Mouse (Mus musculus): ENCODE data around the gene Pknox1. TPM values are rescaled to one million over a fixed set of nuclear protein-coding genes. Genes with fewer than 3 reads are reported as not detected.
"Not testable (repeated sequence)": the region's sequence is repeated elsewhere in the genome, so short reads cannot be mapped to it uniquely, and the experiment has no call there.

Pknox1 gene
- total RNA-seq, 2 experiments from 2014 or later, result 13.1 to 17.8 TPM

DNA sequence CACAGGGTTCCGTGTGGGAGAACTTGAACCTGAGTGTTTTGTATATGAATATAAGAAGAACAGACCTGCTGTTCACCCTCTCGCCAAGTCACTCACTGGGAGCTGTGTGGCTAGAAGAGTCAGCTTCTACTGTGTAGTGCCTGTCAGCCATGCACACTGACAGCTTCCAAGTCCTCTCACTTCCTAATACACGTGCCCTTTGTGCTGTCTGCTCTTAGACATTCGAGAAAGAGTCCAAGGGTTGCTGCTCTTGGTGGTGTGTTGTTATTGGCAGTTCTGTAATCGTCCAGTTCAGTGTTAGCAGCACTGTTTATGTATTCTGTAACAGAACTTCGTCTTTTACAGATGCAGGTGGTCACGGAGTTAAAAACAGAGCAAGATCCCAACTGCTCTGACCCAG is 23.6 kb downstream of the Pknox1 start:
- no peak for DNase-seq (ENCODE audit: low spot score in 2 of 2)
- intact Hi-C loops (cut with DNase I), result no loop called here

DNA sequence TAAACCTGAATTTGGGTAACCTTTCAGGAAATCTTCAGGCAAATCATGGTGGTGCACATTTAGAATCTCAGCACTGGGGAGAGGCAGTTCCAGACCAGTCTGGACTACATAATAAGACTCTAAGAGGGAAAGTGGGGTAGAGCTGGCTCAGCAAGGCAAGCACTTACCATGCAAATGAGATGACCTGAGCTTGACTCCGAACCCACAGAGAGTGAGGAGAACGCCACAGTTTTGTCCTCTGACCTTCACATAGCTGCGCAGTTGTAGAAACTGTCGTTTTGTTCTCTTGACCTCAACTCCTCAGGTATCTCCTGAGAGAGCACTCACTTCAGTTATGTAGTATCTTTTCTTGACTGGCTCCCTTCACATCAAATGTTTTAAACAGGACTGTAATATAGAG is 24.2 kb downstream of the Pknox1 start:
- intact Hi-C loops (cut with DNase I), result no loop called here
- no peak for DNase-seq (ENCODE audit: low spot score in 2 of 2)

GRCm38 (mm10) chr17:31590846-31591245 is 26.3 kb downstream of the Pknox1 start:
- intact Hi-C loops (cut with DNase I), result no loop called here
- DNase-seq (ENCODE audit: low spot score in 2 of 2), result no peak

DNA sequence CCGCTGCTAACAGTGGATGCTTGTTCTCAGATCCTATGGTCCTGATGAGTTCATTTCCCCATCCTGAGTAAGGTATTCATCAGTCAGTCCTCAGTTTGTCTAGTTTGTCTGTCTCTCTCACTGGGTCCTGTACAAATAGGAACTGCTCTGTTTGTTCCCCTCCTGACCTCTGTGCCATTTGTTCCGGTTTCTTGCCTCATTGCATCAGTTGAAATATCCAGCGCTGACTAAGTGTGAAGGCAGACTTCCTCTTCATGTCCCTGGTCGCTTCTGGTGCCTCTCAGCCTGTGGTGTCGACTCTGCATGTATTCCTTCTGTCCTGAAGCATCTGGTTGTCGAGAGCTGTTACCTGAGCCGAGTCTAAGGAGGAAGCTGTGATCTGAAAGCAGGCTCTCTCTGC is 30.1 kb downstream of the Pknox1 start:
- intact Hi-C loops (cut with DNase I), result no loop called here
- DNase-seq (ENCODE audit: low spot score in 2 of 2), result no peak

- intact Hi-C loops (cut with DNase I), result no loop called here
- no peak for DNase-seq (ENCODE audit: low spot score in 2 of 2)
Measured at GRCm38 (mm10) chr17:31595077-31595476, 30.5 kb downstream of the Pknox1 start.

DNA sequence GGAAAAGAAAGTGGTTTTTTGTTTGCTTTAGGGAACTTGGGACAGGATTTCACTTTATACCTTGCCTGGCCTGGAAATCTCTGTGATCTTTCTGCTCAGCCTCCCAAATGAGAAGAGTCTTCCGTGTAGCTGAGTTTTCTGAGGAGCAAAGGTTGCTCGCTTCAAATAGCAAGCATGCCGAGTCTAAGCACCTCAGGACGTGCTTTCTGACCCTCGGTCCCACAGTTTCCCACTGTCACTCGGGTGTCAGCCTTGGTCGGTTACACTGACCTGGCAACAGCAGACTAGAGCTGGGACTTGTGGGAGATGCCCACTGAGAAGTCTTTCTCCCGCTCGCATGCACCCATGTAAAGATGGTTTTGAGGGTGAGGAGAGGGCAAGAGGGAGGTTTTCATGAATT is 33.4 kb downstream of the Pknox1 start:
- DNase-seq (ENCODE audit: low spot score in 2 of 2), result no peak
- intact Hi-C loops (cut with DNase I), result no loop called here

DNA sequence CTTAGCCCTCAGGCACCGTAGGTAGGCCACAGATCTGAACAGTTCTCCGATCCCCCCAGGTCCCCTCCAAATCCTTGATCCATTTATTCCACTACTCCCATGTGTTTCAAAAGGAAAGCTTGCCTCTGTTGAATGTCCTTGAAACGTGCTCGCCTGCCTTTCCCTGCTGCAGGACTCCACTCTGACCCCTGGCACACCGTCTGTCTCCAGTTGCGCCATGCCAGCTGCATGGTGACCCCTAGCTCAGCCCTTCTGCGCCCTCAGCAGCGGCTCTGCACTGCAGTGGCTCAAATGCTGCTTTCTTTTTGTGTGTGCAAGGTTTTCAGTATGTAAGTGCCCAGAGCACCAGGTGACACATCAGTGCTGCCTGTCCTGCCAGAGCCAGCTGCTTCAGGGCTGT is 34.1 kb downstream of the Pknox1 start:
- intact Hi-C loops (cut with DNase I), result no loop called here
- no peak for DNase-seq (ENCODE audit: low spot score in 2 of 2)

DNA sequence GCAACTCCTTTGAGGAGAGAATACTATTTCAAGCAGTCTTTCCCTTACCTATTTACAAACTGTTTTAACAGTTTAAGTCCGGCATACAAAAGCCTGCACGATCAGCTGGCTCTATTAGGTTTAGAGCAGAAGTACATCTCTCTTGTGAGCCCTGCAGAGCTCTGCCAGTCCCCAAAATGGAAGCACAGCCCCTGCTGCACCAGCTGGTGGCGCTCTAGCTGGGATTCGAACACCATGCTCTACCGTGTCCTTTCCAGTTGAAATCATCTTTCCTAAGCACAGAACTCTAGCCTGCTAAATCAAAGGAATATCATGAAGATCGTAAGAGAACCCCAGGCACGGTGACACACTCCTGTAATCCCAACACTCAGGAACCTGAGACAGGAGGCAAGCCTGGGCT is 41.9 kb downstream of the Pknox1 start:
- DNase-seq (ENCODE audit: low spot score in 2 of 2), result no peak
- intact Hi-C loops (cut with DNase I), result no loop called here

DNA sequence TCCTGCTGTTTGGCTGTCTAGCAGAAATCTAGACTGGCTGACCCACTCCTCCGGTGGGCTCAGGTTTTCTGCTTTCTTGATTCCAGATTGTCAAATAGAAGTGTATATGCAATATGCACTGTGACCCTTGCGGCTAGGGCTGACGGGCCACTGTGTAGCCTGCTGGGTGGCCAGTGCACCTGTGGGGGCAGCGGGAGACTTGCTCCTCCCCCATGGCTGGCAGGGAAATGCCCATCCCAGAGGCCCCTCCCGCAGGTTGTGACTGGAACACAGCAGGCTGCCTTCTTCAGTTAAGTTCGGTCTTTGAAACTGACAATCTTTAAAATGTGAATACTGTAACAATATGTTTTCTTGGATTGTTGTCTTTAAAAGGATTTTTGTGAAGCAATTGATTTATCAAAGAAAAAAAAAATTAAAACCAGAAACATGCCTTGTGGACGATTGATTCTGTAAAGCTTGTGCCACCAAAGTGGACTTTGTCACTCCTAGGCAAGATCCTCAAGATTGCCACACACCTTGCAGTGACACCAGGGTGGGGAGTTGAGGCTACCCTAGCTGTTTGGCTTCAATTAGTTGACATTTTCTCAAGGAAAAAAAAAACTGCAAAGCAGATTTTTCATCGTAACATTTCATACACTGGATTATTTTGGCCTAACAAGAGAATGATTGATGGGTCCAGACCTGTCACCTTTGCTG is 42.9 kb downstream of the Pknox1 start:
- intact Hi-C loops (cut with DNase I), result no loop called here
- no peak for DNase-seq (ENCODE audit: low spot score in 2 of 2)

GRCm38 (mm10) chr17:31609173-31609572 is 44.6 kb downstream of the Pknox1 start:
- DNase-seq (ENCODE audit: low spot score in 2 of 2); intact Hi-C loops (cut with DNase I): not testable (repeated sequence)

DNA sequence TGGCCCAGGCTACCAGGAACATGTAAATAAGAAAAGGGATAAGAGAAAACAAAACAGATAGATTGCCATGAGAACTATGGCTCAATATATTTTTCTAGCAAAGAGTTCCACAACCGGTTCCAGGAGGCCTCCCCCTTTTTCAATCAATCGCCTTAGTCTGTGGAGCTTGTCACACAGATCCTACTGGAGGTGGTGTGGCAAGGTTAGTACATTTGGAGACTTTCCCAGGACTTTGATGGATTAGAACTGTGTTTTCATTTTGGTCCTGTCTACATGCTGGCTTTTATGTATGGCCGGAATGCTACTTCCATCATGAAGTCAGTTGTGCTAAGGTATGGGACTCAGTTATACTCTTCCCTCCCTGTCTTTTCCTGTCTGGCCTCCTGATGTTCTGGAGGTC is 45.4 kb downstream of the Pknox1 start:
- no peak for DNase-seq (ENCODE audit: low spot score in 2 of 2)

GRCm38 (mm10) chr17:31613086-31613755 is 48.7 kb downstream of the Pknox1 start:
- DNase-seq (ENCODE audit: low spot score in 2 of 2), result no peak
- intact Hi-C loops (cut with DNase I), result no loop called here

More for the DNA sequence above, 45.4 kb downstream of the Pknox1 start:
- intact Hi-C loops (cut with DNase I), result no loop called here

DNA sequence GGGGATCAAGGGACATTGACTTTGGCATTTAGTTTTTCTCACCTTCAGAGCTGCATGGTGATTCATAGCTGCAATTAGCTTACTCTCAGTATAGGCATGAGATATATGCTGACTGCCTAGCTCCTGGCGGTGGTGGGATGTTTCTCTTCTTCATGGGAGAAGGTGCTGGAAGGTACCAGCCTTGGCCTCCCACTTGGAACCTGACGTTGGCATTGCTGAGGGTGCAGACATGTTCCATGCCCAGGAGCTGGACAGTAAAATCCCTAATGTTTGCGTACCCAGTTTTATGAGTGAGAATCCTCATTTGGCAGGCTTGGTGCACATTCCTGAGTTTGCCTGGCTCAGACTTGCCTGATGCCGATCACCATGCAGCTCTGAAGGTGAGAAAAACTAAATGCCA is 58.6 kb downstream of the Pknox1 start:
- intact Hi-C loops (cut with DNase I), result no loop called here
- no peak for DNase-seq (ENCODE audit: low spot score in 2 of 2)

- no peak for DNase-seq (ENCODE audit: low spot score in 2 of 2)
- intact Hi-C loops (cut with DNase I), result no loop called here
Measured at GRCm38 (mm10) chr17:31627961-31628360, 63.4 kb downstream of the Pknox1 start.

DNA sequence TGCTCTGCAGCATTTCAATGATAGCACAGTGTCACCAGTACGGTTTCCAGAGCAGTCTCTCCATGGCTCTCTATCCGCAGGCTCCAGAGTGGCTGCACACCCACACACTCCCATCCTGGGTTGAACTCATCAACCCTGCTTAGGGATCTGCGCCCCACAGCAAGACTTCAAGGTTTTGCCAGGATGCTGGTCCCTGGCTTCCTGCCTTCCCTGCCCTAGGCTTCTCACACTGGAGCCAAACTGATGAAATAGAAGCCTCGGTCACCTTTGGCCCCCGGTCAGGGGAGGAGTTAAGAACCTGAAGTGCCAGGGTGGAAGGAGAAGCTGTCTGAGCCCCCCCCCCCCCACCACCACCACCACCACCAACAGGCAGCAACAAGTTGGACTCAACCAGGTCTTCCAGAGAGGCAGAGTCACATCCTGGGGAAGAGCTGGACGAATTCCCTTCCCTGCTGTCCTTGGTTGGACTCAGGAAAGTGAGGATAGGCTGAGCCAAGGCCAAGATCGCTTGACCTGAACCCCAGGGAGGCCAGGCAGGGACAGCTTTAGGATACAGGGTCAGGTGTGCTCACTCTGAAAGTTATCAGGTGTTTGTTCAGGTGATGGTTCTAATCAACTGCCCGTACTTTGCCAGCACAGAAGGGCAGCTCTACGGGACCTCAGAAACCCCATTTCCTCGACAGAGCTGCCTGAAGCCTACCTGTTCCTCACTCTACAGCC is 66.7 kb downstream of the Pknox1 start:
- intact Hi-C loops (cut with DNase I), result loop anchor here (5.0 kb wide), 1 partner anchor 64 kb away; no protein-coding TSS in a partner anchor
- no peak for DNase-seq (ENCODE audit: low spot score in 2 of 2)

GRCm38 (mm10) chr17:31633007-31633406 is 68.5 kb downstream of the Pknox1 start:
- DNase-seq (ENCODE audit: low spot score in 2 of 2), result no peak
- intact Hi-C loops (cut with DNase I), result loop anchor here (5.0 kb wide), 1 partner anchor 66 kb away; no protein-coding TSS in a partner anchor

DNA sequence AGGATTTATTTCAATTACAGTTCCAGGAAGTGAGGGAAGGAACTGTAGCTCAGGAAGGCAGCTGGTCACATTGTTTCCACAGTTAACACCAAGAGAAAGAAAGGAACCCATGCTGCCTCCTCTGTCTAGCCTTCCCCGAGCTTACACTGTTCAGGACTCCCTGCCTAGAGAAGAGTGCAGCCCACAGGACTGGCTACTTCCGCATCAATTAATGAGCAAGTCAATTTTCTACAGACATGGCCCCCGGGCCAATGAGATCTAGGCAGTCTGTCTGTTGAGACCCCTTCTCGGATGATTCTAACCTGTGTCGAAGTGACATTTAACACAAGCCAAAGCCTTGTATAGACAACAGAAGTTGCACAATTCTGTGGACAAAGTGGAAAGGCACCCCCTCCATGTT is 70.4 kb downstream of the Pknox1 start:
- no peak for DNase-seq (ENCODE audit: low spot score in 2 of 2)
- intact Hi-C loops (cut with DNase I), result loop anchor here (5.0 kb wide), 1 partner anchor 68 kb away; no protein-coding TSS in a partner anchor

GRCm38 (mm10) chr17:31635781-31636180 is 71.2 kb downstream of the Pknox1 start:
- no peak for DNase-seq (ENCODE audit: low spot score in 2 of 2)
- intact Hi-C loops (cut with DNase I), result no loop called here

- DNase-seq (ENCODE audit: low spot score in 2 of 2), result no peak
- intact Hi-C loops (cut with DNase I), result no loop called here
Measured at GRCm38 (mm10) chr17:31636277-31636941, 71.9 kb downstream of the Pknox1 start.

Data from left cerebral cortex, postnatal 36 days (tissue).